Mouse (Mus musculus) stomach, postnatal 0 days (tissue): ENCODE data around the gene Nectin1. TPM values are rescaled to one million over a fixed set of nuclear protein-coding genes. Genes with fewer than 3 reads are reported as not detected.

Experiments used
- ATAC-seq: fragments of 200-750 bp; cut with Nextera tagmentation; 2 replicates; pipeline ENCODE4 v1.8.0; 2017; ENCODE audit not compliant: low FRiP score, low TSS enrichment
- DNase-seq: peaks from one replicate; pipeline ENCODE4 v3.0.0-alpha.2; 2016; ENCODE audit warnings: low spot score
- H3K27ac ChIP-seq: fragments of 300-500 bp; sonication (generic); replicated peaks from 2 replicates; pipeline ENCODE4 v1.5.1; 2014; ENCODE audit warnings: mild to moderate bottlenecking, control low read depth
- H3K27me3 ChIP-seq: fragments of 300-500 bp; sonication (generic); 2 replicates; pipeline ENCODE4 v1.6.1; 2014; ENCODE audit warnings: low read length; ENCODE audit not compliant: control insufficient read depth, insufficient read depth
- H3K36me3 ChIP-seq: fragments of 300-500 bp; sonication (generic); 2 replicates; pipeline ENCODE4 v1.6.1; 2014; ENCODE audit warnings: low read length, mixed read lengths; ENCODE audit not compliant: control insufficient read depth, insufficient read depth
- H3K4me1 ChIP-seq: fragments of 300-500 bp; sonication (generic); replicated peaks from 2 replicates; pipeline ENCODE4 v1.6.1; 2014; ENCODE audit warnings: antibody characterized with exemption; ENCODE audit not compliant: control insufficient read depth, insufficient read depth
- H3K4me2 ChIP-seq: fragments of 300-500 bp; sonication (generic); replicated peaks from 2 replicates; pipeline ENCODE4 v1.6.1; 2014; ENCODE audit warnings: low read depth, mild to moderate bottlenecking, control low read depth, moderate library complexity
- H3K4me3 ChIP-seq: fragments of 300-500 bp; sonication (generic); 2 replicates; pipeline ENCODE4 v1.5.1; 2014; ENCODE audit warnings: low read depth, low read length, control low read depth
- H3K9ac ChIP-seq: fragments of 300-500 bp; sonication (generic); 2 replicates; pipeline ENCODE4 v1.6.1; 2014; ENCODE audit warnings: mild to moderate bottlenecking, low read length, control low read depth, mixed read lengths
- H3K9me3 ChIP-seq: fragments of 300-500 bp; sonication (generic); 2 replicates; pipeline ENCODE4 v1.6.1; 2016; ENCODE audit warnings: low read length; ENCODE audit not compliant: control insufficient read depth
- CTCF ChIP-seq: IDR thresholded peaks from 2 replicates; pipeline ENCODE4 v1.5.1; 2016; ENCODE audit warnings: antibody characterized with exemption, low read depth, mild to moderate bottlenecking, moderate library complexity
- EP300 ChIP-seq: optimal IDR thresholded peaks from 2 replicates; pipeline ENCODE3; 2016; ENCODE audit warnings: antibody characterized with exemption
- WGBS: fragments of 180-500 bp; shearing (Covaris S2); extraction: QIAGEN DNeasy Blood & Tissue Kit; methylation state at CpG from one replicate; pipeline ENCODE4 v1.1.7; 2014; 5-methylcytosine and 5-hydroxymethylcytosine counted together
- polyA plus RNA-seq: library from polyadenylated mRNA; unstranded; fragments of >200 nt; fragmentation: Nextera tagmentation; extraction: Ambion mirVana; gene quantifications from 2 replicates; pipeline ENCODE4 v1.2.1, GENCODE M21; 2015

Nectin1 gene
- polyA plus RNA-seq, 1 experiment from 2014 or later, result 5.9 TPM

DNA sequence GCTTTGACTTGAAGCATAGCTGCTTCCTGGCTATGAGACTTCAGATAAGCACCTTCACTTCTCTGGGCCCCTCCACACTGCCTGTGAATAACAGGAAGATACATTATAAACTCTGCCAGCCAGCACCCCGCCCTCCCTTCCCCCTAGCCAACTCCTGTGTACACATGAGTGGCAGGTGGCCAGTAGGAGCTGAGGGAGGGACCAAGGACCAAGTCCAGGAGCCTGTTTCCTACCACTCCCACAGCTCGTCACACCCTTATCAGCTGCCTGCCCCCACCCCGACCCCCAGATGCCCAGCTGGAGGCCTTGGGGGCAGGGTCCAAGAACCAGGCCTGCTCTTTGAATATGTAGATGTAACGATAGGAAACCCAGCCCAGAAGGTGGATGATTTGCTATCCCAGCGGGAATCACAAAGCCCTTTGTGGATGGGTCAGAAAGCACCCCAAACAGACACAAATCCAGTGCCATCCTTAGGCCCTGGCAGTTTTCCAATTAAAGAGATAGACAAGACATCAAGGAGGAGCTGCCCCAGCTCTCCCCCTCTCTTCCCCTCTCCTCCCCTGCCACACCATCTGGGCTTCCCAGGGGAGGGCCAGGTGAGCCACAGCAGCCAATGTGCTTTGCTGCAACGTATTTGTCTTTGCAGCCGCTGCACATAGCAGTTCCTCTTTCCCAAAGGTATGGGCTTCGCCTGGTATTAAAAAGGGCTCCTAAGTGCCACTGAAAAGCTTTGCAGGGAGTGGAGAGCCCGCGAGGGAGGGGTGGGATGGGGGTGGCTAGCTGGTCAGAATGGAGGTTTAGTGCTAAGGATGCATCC, 14.1 kb upstream of the Nectin1 start:
- Histone ChIP-seq H3K4me2 (no peak overlapping the region), H3K4me1 (no peaks in the 10 kb centered on the region), H3K36me3 (no peaks in the 10 kb centered on the region), H3K4me3 (no peak overlapping the region), H3K9me3 (no peaks in the 10 kb centered on the region), H3K9ac (no peak overlapping the region), H3K27ac (no peak overlapping the region), H3K27me3 (no peaks in the 10 kb centered on the region)
- ATAC-seq (peak; percentile 78), DNase-seq (peak; percentile 82)
- TF ChIP-seq CTCF (no peak), EP300 (no peak)
- WGBS, result 13% methylated on average over 10 of the region's 10 CpGs

DNA sequence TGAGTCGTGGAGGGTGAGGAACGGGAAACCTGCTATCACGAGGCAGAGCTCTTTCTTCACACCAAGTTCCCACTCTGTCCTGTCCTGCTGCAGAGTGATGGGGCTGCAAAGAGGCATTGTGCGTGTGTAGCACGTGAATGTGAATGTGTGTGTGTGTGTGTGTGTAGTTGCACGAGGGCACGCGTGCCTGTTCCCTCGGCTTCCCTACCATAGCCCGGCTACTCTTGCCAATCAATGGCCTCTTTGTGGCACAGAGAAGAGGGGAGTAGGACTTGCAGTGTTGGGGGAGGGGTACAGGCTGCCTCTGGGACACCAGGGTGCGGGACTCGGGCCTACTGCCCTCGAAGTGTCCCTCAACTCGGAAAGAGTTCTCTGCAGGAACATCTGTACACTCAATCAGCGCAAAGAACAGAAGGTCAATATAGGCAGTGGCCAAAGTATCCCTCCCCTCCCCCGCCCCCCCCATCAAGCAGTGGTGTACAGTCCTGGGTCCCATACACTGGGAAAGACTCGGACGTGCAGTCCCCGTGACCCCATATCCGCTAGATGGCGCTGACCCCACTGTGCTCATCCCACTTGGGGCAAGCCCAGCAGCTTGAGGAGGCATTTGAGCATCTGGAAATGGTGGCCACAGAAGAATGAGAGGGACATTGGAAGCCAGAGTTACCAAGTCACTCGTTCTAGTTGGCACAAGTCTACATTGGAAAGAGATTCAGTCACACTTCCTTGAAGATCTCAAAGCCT, 13.3 kb upstream of the Nectin1 start:
- no peak for TF ChIP-seq EP300
- TF ChIP-seq CTCF, result peak; percentile 78
- Histone ChIP-seq H3K4me3 (no peak overlapping the region), H3K4me2 (no peak overlapping the region), H3K4me1 (no peaks in the 10 kb centered on the region), H3K36me3 (no peaks in the 10 kb centered on the region), H3K9me3 (no peaks in the 10 kb centered on the region), H3K9ac (no peak overlapping the region), H3K27ac (no peak overlapping the region), H3K27me3 (no peaks in the 10 kb centered on the region)
- DNase-seq (peak; percentile 68), ATAC-seq (0 out of 2 replicates have a peak, but pooled peaks have one; percentile 34)
- 28% methylated on average over 22 of the region's 22 CpGs for WGBS

GRCm38 (mm10) chr9:43731880-43732279, 11.9 kb upstream of the Nectin1 start:
- Histone ChIP-seq H3K36me3 (no peaks in the 10 kb centered on the region), H3K4me3 (no peak overlapping the region), H3K27me3 (no peaks in the 10 kb centered on the region), H3K4me1 (no peaks in the 10 kb centered on the region), H3K4me2 (no peak overlapping the region), H3K9me3 (no peaks in the 10 kb centered on the region), H3K9ac (no peak overlapping the region), H3K27ac (no peak overlapping the region)
- WGBS, result 29% methylated on average over 6 of the region's 6 CpGs
- TF ChIP-seq EP300, result no peak
- TF ChIP-seq CTCF, result no peak
- ATAC-seq (peak; percentile 64), DNase-seq (peak; percentile 42)

GRCm38 (mm10) chr9:43732671-43733070, 11.1 kb upstream of the Nectin1 start:
- Histone ChIP-seq H3K4me1 (peaks cover under 1% of the 10 kb centered on the region; the same call in 1 of the 2 replicates), H3K4me3 (no peak overlapping the region), H3K9ac (no peak overlapping the region), H3K9me3 (no peaks in the 10 kb centered on the region), H3K36me3 (no peaks in the 10 kb centered on the region), H3K27ac (no peak overlapping the region), H3K27me3 (no peaks in the 10 kb centered on the region), H3K4me2 (no peak overlapping the region)
- ATAC-seq, result no peak
- DNase-seq, result no peak
- WGBS, result 47% methylated on average over 8 of the region's 8 CpGs
- no peak for TF ChIP-seq EP300
- TF ChIP-seq CTCF, result no peak

DNA sequence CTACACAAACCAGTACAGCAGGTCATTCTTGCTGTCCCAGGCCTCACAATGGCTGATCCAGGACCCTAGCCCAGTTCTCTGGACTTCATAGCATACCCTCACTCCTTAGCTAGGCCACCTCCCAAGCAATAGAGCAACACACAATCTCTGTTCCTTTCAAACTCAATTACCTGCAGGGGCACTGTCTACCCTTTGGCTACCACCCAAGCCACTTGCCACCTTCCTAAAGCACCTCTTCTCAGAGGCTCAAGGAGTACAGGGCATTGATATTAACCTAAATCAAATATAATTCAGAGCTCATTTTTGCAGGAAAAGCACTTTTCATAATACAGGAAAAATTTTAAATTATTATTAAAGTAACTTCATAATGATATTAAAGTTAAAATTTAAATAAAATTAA, 8.8 kb upstream of the Nectin1 start:
- H3K4me3 ChIP-seq, result no peak overlapping the region
- TF ChIP-seq EP300 (no peak), CTCF (no peak)
- ATAC-seq (no peak), DNase-seq (no peak)
- peaks cover 2% of the 10 kb centered on the region; the same call in 1 of the 2 replicates for H3K4me1 ChIP-seq
- no peak overlapping the region for H3K9ac ChIP-seq
- no peak overlapping the region for H3K27ac ChIP-seq
- H3K36me3 ChIP-seq, result no peaks in the 10 kb centered on the region
- H3K9me3 ChIP-seq, result no peaks in the 10 kb centered on the region
- no peaks in the 10 kb centered on the region for H3K27me3 ChIP-seq
- no peak overlapping the region for H3K4me2 ChIP-seq
